ENCODE assay signal across 9 mouse cellular contexts in the genomic region with DNA sequence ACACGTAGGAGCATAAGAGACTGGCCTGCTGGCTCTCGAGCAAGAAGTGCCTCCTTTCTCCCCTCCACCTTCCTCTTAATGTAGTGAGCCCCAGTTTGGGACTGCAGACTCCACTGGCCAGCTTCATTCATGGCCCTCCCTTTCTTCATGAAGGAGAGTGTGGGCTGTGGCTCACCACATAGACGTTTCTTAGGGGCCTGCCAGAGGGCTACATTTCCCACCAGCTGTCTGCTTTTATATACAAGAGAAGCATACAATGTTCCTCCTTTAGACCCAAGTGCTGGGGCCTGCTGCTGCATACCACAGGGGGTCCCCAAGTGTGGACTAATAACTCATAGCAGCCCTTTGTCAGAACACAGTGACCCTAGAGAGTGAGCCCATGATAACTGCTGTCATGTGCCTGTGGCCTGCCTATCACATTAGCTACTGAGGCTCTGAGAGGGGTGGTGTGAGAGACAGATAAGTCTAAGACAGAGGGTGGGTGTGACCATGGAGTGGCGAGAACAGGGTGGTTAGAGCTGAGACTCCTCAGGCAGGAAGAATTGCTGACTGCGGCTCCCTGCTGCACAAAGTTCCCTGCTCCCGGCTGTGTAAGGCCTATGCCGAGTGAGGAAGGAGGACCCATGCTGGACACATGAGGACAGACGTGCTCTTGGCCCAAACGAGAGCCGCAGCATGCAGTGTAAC.
DNase-seq lines count a peak whose midpoint lies in the region; ATAC-seq and TF ChIP-seq lines count a peak whose summit lies in the region.
"Had no signal": no experiment of that assay in that cellular context is flagged by ENCODE, and none has a peak within 500 bp of the region (broad histone marks: within the 10 kb centered on the region; RNA-seq: fewer than 3 reads in every experiment).

No protein-coding gene starts in this region.

- DNase-seq in urinary bladder, postnatal 14 days (ENCODE audit: low spot score): peak; percentile 20
- no peak for DNase-seq in urinary bladder, adult 18-20 months (ENCODE audit: low spot score in 2 of 2)
- peak; percentile 79 to 82 (median 81) for DNase-seq in liver, embryonic 14.5 days (ENCODE audit: low read depth in 3 of 3, low spot score in 3 of 3)
- DNase-seq in embryo, embryonic 10 days (ENCODE audit: low spot score): no peak
- no peak for DNase-seq in adrenal gland, postnatal 36 days
- DNase-seq in urinary bladder, adult 2 months (ENCODE audit: low spot score): no peak
- DNase-seq: thymus, adult 18-20 months had no signal

- 0 out of 2 replicates have a peak overlapping the region, but pooled peaks have one; percentile 3 for H3K9ac ChIP-seq in heart, embryonic 12.5 days
- H3K9ac ChIP-seq in liver, embryonic 14.5 days (replicated peaks): peak overlapping the region; percentile 43
- H3K9ac ChIP-seq: midbrain, embryonic 12.5 days had no signal

- no peak overlapping the region for H3K4me3 ChIP-seq in heart, embryonic 12.5 days
- 0 out of 4 replicates have a peak overlapping the region, but pooled peaks of 1 of the 2 experiments have one; percentile 4 for H3K4me3 ChIP-seq in liver, embryonic 14.5 days (ENCODE audit: insufficient read depth in 1 of 2, low read depth in 2 of 2, low read length in 2 of 2)
- H3K4me3 ChIP-seq: midbrain, embryonic 12.5 days had no signal

- H3K9me3 ChIP-seq in heart, embryonic 12.5 days (replicated peaks): no peaks in the 10 kb centered on the region
- H3K9me3 ChIP-seq in liver, embryonic 14.5 days (ENCODE audit: control insufficient read depth, low read length): no peaks in the 10 kb centered on the region
- H3K9me3 ChIP-seq: midbrain, embryonic 12.5 days had no signal

- H3K27me3 ChIP-seq in heart, embryonic 12.5 days (replicated peaks): no peaks in the 10 kb centered on the region
- H3K27me3 ChIP-seq in liver, embryonic 14.5 days (ENCODE audit: control insufficient read depth, insufficient read depth, low read length): no peaks in the 10 kb centered on the region
- H3K27me3 ChIP-seq: midbrain, embryonic 12.5 days had no signal

- H3K4me2 ChIP-seq in heart, embryonic 12.5 days: no peak overlapping the region
- peak overlapping the region; percentile 34 for H3K4me2 ChIP-seq in liver, embryonic 14.5 days (ENCODE audit: low read depth)
- H3K4me2 ChIP-seq: midbrain, embryonic 12.5 days had no signal

- ATAC-seq in heart, embryonic 12.5 days (ENCODE audit: insufficient number of reproducible peaks, low FRiP score): peak; percentile 92
- ATAC-seq in liver, embryonic 14.5 days (ENCODE audit: insufficient read depth): peak; percentile 97

- peaks cover 51% of the 10 kb centered on the region for H3K36me3 ChIP-seq in heart, embryonic 12.5 days
- peaks cover 26% of the 10 kb centered on the region for H3K36me3 ChIP-seq in liver, embryonic 14.5 days (replicated peaks; ENCODE audit: control insufficient read depth, insufficient read depth, low read depth)

- WGBS in heart, embryonic 12.5 days: 54% methylated on average over 10 of the region's 10 CpGs
- 25% methylated on average over 10 of the region's 10 CpGs for WGBS in liver, embryonic 14.5 days (ENCODE audit: insufficient replicate concordance)

- H3K27ac ChIP-seq in heart, embryonic 12.5 days (ENCODE audit: poor library complexity, severe bottlenecking): peak overlapping the region; percentile 34
- H3K27ac ChIP-seq in liver, embryonic 14.5 days: peak overlapping the region; percentile 79
- H3K27ac ChIP-seq: midbrain, embryonic 12.5 days had no signal

- H3K4me1 ChIP-seq in heart, embryonic 12.5 days (replicated peaks): peaks cover 62% of the 10 kb centered on the region
- peaks cover 36 to 54% of the 10 kb centered on the region in 2 experiments for H3K4me1 ChIP-seq in liver, embryonic 14.5 days (replicated peaks; ENCODE audit: control insufficient read depth in 2 of 2, insufficient read depth in 2 of 2, low read length in 1 of 2)
- H3K4me1 ChIP-seq: midbrain, embryonic 12.5 days had no signal

- no peak for TF ChIP-seq CTCF in liver, embryonic 14.5 days (IDR thresholded peaks at IDR 0.05; ENCODE audit: low read depth)

- TF ChIP-seq EP300 in liver, embryonic 14.5 days (IDR thresholded peaks at IDR 0.05; ENCODE audit: low read depth): peak; percentile 82

Comparison
In these comparisons a context has a peak if more than half of its experiments do, and no peak if none do; other contexts are left out.
1. DNase-seq: peak in urinary bladder, postnatal 14 days (single experiment) and liver, embryonic 14.5 days (3 of 3); none in urinary bladder, adult 18-20 months (0 of 2), embryo, embryonic 10 days (single experiment), adrenal gland, postnatal 36 days (0 of 2) and urinary bladder, adult 2 months (single experiment).